Mouse (Mus musculus) myocyte (in vitro differentiated cells): ENCODE results near the gene Rab23.

Source experiments
- MAX ChIP-seq: IDR thresholded peaks from one replicate; pipeline ENCODE4 v1.6.1; 2011; ENCODE audit warnings: low read depth, mild to moderate bottlenecking, control low read depth
- POLR2A ChIP-seq: IDR thresholded peaks from one replicate; pipeline ENCODE4 v1.6.1; 2011; ENCODE audit warnings: low read depth, mild to moderate bottlenecking, control low read depth, moderate library complexity; ENCODE audit not compliant: insufficient read length
- REST ChIP-seq: IDR thresholded peaks from one replicate; pipeline ENCODE4 v1.6.1; 2011; ENCODE audit warnings: mild to moderate bottlenecking, control low read depth, moderate library complexity; ENCODE audit not compliant: insufficient read depth, insufficient read length

DNA sequence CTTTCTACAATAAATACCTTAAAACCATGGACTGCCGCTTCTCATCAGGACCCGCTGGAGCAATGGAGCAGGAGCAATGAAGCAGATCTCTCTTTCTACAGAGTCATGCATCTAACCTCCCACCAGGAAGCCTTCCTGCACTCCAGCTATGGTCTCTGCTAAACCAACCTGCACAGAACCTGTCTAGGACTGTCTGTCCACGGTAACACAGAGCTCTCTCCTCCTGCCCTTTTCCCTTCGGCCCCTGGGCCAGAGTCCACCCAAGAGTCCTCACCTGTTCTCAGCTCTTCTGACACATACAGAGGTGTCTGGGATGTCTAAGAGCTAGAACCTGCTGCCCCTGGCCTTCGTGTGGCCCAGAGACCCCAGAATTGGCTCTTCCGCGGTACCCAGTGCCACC, 38.8 kb upstream of the Rab23 start:
- TF ChIP-seq MAX = no peak
- TF ChIP-seq POLR2A = no peak
- no peak for TF ChIP-seq REST
